Mouse (Mus musculus): ENCODE data around the gene Pde11a.

Pde11a gene

DNA sequence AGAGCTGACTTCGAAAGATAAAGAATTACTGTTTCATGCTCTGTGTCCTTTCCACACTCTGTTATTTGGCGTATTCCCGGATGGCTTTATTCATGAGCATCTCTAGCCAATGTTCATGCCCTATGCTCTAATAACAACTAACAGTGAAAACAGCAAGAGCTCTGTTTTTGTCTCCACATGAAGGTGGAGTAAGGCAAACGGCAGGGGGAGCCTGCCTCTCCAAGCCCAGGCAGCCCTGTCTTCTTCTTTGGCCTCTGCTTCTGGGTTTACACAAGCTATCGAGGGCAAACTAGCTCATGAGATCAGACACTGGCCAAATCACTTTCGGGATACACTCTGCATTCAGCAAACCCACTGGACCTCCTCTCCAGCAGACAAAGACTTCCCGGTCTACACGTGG lies 241.3 kb downstream of the Pde11a start:
- no peak for DNase-seq (ENCODE audit: low spot score in 2 of 2)

- no peak for DNase-seq (ENCODE audit: low spot score in 2 of 2)
These were observed 242.7 kb downstream of the Pde11a start for GRCm38 (mm10) chr2:76095861-76096260.

- DNase-seq (ENCODE audit: low spot score in 2 of 2), result no peak
These were observed 248.1 kb downstream of the Pde11a start for GRCm38 (mm10) chr2:76090506-76090905.

DNA sequence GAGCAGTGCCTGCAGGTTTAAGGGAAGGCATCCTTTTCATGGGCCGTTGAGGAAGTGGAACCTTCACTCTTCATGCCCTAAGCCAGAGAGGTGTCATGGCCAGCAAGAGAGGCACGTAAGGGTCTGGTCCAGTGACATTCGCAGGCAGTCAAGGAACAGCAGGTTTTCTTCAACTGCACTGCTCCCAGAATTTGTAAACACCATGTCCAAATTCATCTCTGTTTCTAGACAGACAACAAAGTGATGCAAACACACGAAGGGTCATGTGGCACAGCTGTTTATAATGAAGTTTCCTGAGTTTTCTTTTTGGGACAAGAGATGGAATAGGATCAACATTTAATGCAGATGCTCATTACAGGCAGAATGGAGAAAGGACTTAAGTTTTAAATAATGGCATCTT lies 249.7 kb downstream of the Pde11a start:
- no peak for DNase-seq (ENCODE audit: low spot score in 2 of 2)

DNA sequence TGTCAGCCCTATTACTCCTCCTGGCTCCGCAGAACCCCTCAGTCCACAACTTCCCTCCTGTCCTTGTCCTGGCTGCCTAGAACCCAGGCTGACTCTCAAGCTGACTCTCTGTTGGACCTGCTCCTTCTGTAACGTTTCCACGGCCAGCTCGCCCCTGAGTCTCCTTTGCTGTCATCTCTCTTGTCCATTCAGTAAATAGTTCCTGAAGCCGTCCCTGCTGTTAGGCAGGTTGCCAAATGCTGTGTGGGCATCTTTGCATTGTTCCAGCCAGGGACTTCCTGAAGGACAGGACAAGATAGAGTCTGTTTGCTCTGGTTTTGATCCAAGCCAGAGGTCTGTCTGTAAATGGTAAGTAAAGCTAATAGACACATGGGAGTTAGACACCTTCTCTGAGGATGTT lies 250.2 kb downstream of the Pde11a start:
- no peak for DNase-seq (ENCODE audit: low spot score in 2 of 2)

DNA sequence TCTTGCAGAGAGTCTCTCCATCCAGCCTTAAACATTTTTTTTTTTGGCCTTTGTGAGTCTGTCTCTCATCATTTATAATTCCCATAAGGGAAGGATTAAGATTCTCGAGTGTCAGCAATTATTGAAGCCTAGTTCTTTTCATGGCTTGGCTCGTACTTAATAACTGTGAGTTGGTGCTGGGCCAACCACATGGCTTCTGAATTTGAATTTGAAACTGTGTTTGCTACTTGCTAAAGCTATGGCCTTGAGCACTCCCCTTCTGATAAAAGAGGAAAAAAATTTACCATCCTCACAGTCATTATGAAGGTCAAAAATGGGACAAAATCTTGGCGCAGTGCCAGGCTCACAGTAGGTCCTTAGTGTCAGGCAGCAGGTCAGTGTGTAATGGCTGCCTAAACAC lies 251.4 kb downstream of the Pde11a start:
- DNase-seq (ENCODE audit: low spot score in 2 of 2), result no peak

GRCm38 (mm10) chr2:76084982-76085381 lies 253.6 kb downstream of the Pde11a start:
- no peak for DNase-seq (ENCODE audit: low spot score in 2 of 2)

DNA sequence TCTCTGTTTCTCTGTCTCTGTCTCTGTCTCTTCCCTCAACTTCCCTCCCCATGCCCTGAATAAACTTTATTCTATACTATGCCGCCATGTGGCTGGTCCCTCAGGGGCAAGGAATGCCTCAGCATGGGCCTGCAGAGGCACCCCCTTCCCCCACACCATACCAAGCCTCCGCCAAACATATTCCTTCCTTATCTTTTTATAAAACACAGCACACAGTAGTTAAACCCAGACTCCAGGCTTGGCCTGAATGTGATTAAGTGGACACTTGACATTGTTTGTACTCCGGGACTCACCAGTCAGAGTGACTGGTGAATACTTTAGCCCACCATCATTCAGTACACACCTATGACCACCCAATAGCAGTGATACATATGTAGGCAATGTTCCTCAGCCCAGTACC lies 254.7 kb downstream of the Pde11a start:
- DNase-seq (ENCODE audit: low spot score in 2 of 2), result no peak

- DNase-seq (ENCODE audit: low spot score in 2 of 2), result no peak
These were observed 255.2 kb downstream of the Pde11a start for GRCm38 (mm10) chr2:76083396-76083795.

DNA sequence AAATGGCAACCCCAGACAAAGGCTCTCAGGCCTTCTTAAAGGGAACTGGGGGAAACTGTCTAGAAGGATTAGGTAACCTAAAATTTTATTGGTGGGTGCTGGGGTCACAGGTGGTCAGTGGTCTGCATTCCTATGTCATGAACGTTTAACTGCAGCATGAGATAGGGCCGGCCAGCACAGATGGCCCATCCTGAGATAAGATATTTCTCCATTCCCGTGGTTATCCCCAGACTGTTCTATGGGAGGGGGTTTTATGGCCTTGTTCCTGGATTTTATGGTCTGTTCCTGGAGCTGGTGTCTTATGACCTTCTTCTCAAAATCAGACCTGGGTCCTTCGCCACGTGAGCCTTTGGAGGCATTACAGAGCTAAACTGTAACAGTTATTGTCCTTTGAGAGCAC lies 256.6 kb downstream of the Pde11a start:
- no peak for DNase-seq (ENCODE audit: low spot score in 2 of 2)

DNA sequence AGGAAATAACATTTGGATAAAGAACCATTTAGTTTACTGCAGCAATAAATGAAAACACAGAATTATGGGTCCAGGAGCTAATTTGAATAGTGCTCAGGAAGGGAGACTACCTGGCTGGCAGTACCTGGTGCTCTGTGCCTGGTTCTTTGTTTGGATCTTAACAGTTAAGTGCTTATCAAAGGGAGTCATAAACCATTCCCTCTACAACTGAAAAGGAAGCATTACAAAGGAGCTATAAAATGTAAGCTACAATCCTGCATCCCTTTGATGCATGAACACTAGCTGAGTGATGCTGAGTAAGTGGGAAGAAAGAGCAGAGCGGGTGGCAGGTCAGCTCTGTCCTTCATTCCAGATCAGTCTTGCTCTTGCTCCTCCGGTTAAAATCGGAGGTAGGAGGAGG lies 258.0 kb downstream of the Pde11a start:
- DNase-seq (ENCODE audit: low spot score in 2 of 2), result no peak

DNA sequence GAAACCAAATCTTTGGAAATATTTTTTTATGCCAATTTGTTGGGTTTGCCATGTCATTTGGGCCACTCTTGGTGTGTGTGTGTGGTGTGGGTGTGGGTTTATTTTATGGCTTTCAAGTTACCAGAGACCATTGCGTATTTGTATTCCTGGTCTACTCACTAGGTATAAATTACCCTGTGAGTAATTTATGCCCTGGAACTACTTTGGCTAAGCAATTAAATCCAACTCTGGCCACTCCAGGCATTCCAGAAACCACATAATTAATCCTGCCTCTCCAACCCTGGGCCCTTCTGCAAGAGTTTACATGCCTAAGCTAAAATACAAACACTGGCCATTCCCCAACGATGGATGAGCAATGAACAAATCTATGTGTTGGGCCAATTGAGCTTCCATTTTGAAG lies 261.7 kb downstream of the Pde11a start:
- no peak for DNase-seq (ENCODE audit: low spot score in 2 of 2)

DNA sequence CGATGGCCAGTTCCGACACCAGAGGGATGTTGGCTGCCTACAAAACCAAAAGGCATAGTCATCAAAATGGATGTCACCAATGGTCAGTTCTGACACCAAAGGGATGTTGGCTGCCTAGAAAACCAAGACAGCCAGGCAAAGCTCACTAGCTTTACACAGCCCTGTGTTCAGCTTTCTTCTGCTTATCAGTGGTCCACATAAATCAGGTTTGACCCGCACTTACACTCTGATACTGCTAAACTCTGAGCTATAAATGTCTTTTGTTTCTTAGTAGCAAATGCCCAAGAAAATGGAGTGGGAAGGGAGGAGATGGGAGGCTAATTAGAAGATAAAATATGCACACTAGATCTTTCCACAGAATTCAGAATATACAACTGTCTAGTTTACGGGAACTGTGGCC lies 262.5 kb downstream of the Pde11a start:
- no peak for DNase-seq (ENCODE audit: low spot score in 2 of 2)

GRCm38 (mm10) chr2:76073079-76073478 lies 265.5 kb downstream of the Pde11a start:
- no peak for DNase-seq (ENCODE audit: low spot score in 2 of 2)

DNA sequence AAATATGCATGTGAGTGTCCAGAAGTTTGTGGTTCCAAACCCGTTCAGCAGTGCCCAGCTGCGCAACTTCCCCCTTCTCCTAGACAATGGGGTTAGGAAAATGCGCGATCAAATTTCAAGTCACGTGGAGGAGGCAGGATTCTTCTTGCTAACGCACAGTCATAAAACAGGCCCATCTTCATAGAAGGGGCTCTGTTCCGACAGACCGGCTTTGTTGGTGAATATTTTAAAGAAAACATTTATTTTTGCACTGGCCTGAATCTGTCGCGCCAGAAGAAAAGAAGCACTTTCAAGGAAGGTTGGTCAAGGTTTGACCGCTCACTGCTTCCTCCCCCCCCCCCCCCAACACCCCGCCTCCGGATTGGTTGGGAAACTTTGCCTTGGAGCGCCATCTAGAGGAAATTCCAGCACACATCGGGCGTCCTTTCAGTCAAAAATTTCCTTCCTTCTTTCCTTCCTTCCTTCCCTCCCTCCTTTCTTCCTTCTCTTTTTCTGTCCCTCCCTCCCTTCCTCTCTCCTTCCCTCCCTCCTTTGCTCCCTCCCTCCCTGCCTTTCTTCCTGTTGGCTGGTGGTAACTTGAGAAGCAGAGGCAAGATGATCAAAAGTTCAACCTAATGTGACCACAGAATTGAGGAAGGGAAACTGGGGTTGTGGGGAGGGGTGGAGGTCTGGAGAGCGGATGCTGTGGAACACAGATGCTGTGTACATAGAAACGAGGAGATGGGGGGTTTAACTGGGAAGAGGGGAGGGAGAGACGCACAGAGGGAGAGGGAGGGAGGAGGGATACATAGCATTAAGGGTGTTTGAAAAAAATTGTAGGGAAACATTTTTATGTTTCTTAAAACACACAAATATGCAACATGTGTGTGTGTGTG lies 267.9 kb downstream of the Pde11a start:
- peak; percentile 31 to 50 for DNase-seq (ENCODE audit: low spot score in 2 of 2)

GRCm38 (mm10) chr2:76069238-76069637 lies 269.3 kb downstream of the Pde11a start:
- no peak for DNase-seq (ENCODE audit: low spot score in 2 of 2)

DNA sequence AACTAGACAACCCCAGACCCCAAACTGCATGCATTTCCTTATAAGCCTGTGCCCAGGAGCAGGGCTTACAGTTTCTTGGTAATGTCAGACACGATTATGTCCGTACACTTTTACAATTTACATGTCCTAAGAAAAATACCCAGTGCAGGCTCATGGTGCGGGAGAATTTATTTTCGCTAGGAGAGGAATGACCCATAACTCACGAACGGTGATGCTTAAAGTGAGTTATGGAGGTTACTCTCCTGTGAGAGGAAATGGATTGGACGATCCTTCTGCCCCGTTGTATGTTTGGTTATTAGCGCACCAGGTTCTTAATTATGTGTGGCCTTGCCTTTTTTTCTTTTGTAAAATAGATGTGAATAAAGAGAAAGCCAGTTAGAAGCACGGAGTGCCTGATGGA lies 270.4 kb downstream of the Pde11a start:
- no peak for DNase-seq (ENCODE audit: low spot score in 2 of 2)

GRCm38 (mm10) chr2:76067144-76067543 lies 271.4 kb downstream of the Pde11a start:
- DNase-seq (ENCODE audit: low spot score in 2 of 2), result no peak

GRCm38 (mm10) chr2:76065292-76065691 lies 273.3 kb downstream of the Pde11a start:
- DNase-seq (ENCODE audit: low spot score in 2 of 2), result no peak

DNA sequence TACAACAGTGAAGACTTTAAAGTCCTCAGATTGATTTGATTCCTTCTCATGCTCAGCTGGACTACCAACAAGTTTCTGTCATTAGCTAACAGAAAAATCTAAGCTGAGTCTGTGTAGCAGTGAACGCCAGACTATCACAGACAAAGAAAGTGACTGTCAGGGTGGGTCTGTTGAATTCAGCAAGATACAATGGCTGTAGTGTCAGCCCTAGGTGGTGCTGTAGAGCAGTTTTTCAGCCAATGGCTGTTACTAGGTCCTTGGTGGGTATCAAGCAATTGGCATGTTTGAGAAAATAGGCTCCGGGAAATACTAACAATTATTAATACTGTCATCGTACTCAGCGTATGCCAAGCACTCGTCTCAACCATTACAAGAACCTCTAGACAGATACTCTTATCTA lies 274.5 kb downstream of the Pde11a start:
- DNase-seq (ENCODE audit: low spot score in 2 of 2), result peak in 1 of 2 experiments; percentile 10

DNA sequence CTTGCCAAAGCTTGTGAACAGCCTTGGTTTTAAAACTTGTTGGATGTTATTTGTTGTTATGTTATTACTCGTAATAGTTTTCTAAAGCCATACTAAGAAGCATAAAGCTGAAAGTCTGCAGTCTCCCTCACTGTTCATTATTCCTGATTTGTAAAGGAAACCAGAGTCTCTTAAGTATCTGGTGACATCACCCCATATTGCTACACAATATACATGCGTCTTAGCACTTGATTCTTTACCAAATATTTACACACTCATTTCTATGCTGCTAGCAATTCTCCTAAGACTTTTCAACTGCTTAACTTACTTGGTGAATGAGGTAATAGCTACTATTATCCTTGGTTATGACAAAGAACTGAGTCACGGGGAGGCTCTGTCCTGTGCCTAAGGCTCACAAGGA lies 278.4 kb downstream of the Pde11a start:
- DNase-seq (ENCODE audit: low spot score in 2 of 2), result no peak

- DNase-seq (ENCODE audit: low spot score in 2 of 2), result no peak
These were observed 279.0 kb downstream of the Pde11a start for GRCm38 (mm10) chr2:76059595-76059994.

- no peak for DNase-seq (ENCODE audit: low spot score in 2 of 2)
These were observed 279.7 kb downstream of the Pde11a start for GRCm38 (mm10) chr2:76058661-76059467.

Data from frontal cortex, postnatal 10 days (tissue).